Mouse (Mus musculus) brown adipose tissue, adult 24 weeks (tissue): ENCODE data around the gene Farsb. TPM values are rescaled to one million over a fixed set of nuclear protein-coding genes. Genes with fewer than 3 reads are reported as not detected.

Experiments used
- H3K27ac ChIP-seq: fragments of 200-500 bp; replicated peaks from 2 replicates; pipeline ENCODE4 v1.5.1; 2012; ENCODE audit warnings: low read depth, mild to moderate bottlenecking, low read length
- H3K4me1 ChIP-seq: fragments of 200-500 bp; 2 replicates; pipeline ENCODE4 v1.6.1; 2012; ENCODE audit warnings: low read length, mixed read lengths; ENCODE audit not compliant: control insufficient read depth, insufficient read depth, insufficient read length
- H3K4me3 ChIP-seq: fragments of 200-500 bp; 2 replicates; pipeline ENCODE4 v1.5.1; 2012; ENCODE audit warnings: low read depth, mild to moderate bottlenecking, low read length, moderate library complexity; ENCODE audit not compliant: insufficient read depth
- polyA plus RNA-seq: library from polyadenylated mRNA; stranded (reverse); fragments of >200 nt; gene quantifications from 2 replicates; pipeline ENCODE4 v1.2.4, GENCODE M21; 2012; ENCODE audit not compliant: missing spikeins, insufficient read depth, insufficient read length

Gene Farsb
- polyA plus RNA-seq, 1 experiment, result 67.6 TPM

GRCm38 (mm10) chr1:78371569-78372236 lies 117.0 kb downstream of the Farsb start:
- Histone ChIP-seq H3K4me1 (no peaks in the 10 kb centered on the region), H3K4me3 (no peak overlapping the region), H3K27ac (no peak overlapping the region)

GRCm38 (mm10) chr1:78370121-78370520 lies 118.6 kb downstream of the Farsb start:
- Histone ChIP-seq H3K27ac (no peak overlapping the region), H3K4me1 (no peaks in the 10 kb centered on the region), H3K4me3 (no peak overlapping the region)

Other genes with a start within 250 kb of the Farsb start
- not detected in 2 replicates for gene Sgpp2, start 178.6 kb downstream of the Farsb start, polyA plus RNA-seq
- 19.9 and 31.2 TPM in 2 replicates for gene Mogat1, start 22.1 kb upstream of the Farsb start, polyA plus RNA-seq
- gene BC035947, start 23.3 kb upstream of the Farsb start, polyA plus RNA-seq, result 2.2 and 3.0 TPM in 2 replicates
- gene Acsl3, start 168.9 kb upstream of the Farsb start, polyA plus RNA-seq, result 23.5 and 26.5 TPM in 2 replicates
- 3.8 and 4.9 TPM in 2 replicates for gene Utp14b, start 169.1 kb upstream of the Farsb start, polyA plus RNA-seq